Mouse (Mus musculus) hindbrain, embryonic 15.5 days (tissue): Measurements from ENCODE around the gene Galnt5. TPM values are rescaled to one million over a fixed set of nuclear protein-coding genes. Genes with fewer than 3 reads are reported as not detected.

Source experiments
- ATAC-seq: fragments of 200-750 bp; cut with Nextera tagmentation; 2 replicates; pipeline ENCODE4 v1.8.0; 2017; ENCODE audit warnings: low read depth, moderate number of reproducible peaks, moderate TSS enrichment; ENCODE audit not compliant: low FRiP score
- H3K27ac ChIP-seq: fragments of 300-500 bp; sonication (generic); replicated peaks from 2 replicates; pipeline ENCODE4 v1.5.1; 2015; ENCODE audit warnings: mild to moderate bottlenecking, inconsistent platforms
- H3K27me3 ChIP-seq: fragments of 300-500 bp; sonication (generic); 2 replicates; pipeline ENCODE4 v1.6.1; 2015; ENCODE audit warnings: control low read depth, inconsistent platforms
- H3K36me3 ChIP-seq: fragments of 300-500 bp; sonication (generic); 2 replicates; pipeline ENCODE4 v1.6.1; 2015; ENCODE audit warnings: control low read depth, inconsistent platforms
- H3K4me1 ChIP-seq: fragments of 300-500 bp; sonication (generic); replicated peaks from 2 replicates; pipeline ENCODE4 v1.6.1; 2015; ENCODE audit warnings: control low read depth, inconsistent platforms
- H3K4me2 ChIP-seq: fragments of 300-500 bp; sonication (generic); 2 replicates; pipeline ENCODE4 v1.6.1; 2015; ENCODE audit warnings: moderate library complexity, mild to moderate bottlenecking, inconsistent platforms
- H3K4me3 ChIP-seq: fragments of 300-500 bp; sonication (generic); 2 replicates; pipeline ENCODE4 v1.5.1; 2015; ENCODE audit warnings: mild to moderate bottlenecking, inconsistent platforms
- H3K9ac ChIP-seq: fragments of 300-500 bp; sonication (generic); 2 replicates; pipeline ENCODE4 v1.6.1; 2015; ENCODE audit warnings: inconsistent platforms
- H3K9me3 ChIP-seq: fragments of 300-500 bp; sonication (generic); 2 replicates; pipeline ENCODE4 v1.6.1; 2016; ENCODE audit warnings: control low read depth, inconsistent platforms
- WGBS: fragments of 180-500 bp; shearing (Covaris S2); methylation state at CpG from one replicate; pipeline ENCODE4 v1.1.7; 2015; 5-methylcytosine and 5-hydroxymethylcytosine counted together
- polyA plus RNA-seq: library from polyadenylated mRNA; unstranded; fragments of >200 nt; fragmentation: Nextera tagmentation; extraction: Ambion mirVana; gene quantifications from 2 replicates; pipeline ENCODE4 v1.2.1, GENCODE M21; 2015

The Galnt5 gene
- polyA plus RNA-seq, 1 experiment from 2014 or later = 0.12 TPM

DNA sequence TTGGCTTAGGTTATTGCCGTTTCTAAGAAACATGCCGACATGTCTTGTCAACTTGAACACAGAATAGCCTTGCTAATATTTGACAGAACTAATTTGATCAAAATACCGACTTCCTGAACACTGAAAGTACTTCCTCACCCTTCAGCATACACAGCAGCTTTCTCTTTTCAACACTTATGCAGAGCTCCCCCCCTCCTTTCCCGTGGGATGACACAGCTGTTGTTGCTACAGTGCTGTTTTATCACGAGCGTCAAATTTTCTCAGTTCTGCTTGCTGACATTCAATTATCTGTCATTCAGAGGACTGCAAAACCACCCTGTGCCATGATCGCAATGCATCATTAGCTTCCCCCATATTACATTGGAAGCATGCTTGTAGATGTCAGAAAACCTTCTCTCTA is 44.2 kb downstream of the Galnt5 start:
- no peaks in the 10 kb centered on the region for H3K27me3 ChIP-seq
- H3K27ac ChIP-seq = no peak overlapping the region
- 64% methylated on average over 7 of the region's 7 CpGs for WGBS
- H3K9ac ChIP-seq = no peak overlapping the region
- no peak overlapping the region for H3K4me2 ChIP-seq
- H3K9me3 ChIP-seq = no peaks in the 10 kb centered on the region
- H3K4me3 ChIP-seq = no peak overlapping the region
- H3K4me1 ChIP-seq = no peaks in the 10 kb centered on the region
- H3K36me3 ChIP-seq = no peaks in the 10 kb centered on the region
- no peak for ATAC-seq

- Histone ChIP-seq H3K36me3 (no peaks in the 10 kb centered on the region), H3K4me2 (no peak within 1 kb of the TSS), H3K27ac (no peak within 1 kb of the TSS), H3K4me1 (no peaks in the 10 kb centered on the region), H3K9me3 (no peaks in the 10 kb centered on the region), H3K9ac (no peak within 1 kb of the TSS), H3K27me3 (peaks cover 9% of the 10 kb centered on the region; the same call in 1 of the 2 replicates), H3K4me3 (no peak within 1 kb of the TSS)
- 8% methylated on average over 7 of the region's 7 CpGs for WGBS
- peak; percentile 38; the same call in 1 of the 2 replicates for ATAC-seq
Observed at GRCm38 (mm10) chr2:58052821-58053581, 55.3 kb downstream of the Galnt5 start, which contains the start of gene Ermn. Gene Ermn (minus strand): TSS chr2:58052864.

DNA sequence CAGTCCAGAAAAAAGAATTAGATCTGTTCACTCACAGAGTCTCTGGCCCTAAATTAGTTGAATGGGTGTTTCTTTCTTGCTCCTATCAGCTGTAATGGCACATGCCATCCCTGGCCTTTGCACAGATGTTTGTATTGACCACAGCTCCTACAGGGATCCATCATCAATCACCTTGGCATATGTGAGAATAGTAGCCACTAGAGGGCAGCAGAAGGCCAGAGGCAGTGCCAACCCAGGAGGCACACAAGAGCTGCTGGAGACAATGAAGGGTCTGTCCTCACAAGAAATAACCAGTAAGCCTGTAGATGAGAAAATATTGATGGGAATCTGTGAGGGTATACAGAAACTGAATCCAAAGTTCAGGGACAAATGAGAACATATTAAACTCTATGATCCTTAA is 57.7 kb downstream of the Galnt5 start:
- H3K4me3 ChIP-seq = no peak overlapping the region
- no peak for ATAC-seq
- H3K36me3 ChIP-seq = no peaks in the 10 kb centered on the region
- no peak overlapping the region for H3K4me2 ChIP-seq
- no peak overlapping the region for H3K9ac ChIP-seq
- H3K4me1 ChIP-seq = no peaks in the 10 kb centered on the region
- H3K27ac ChIP-seq = no peak overlapping the region
- no peaks in the 10 kb centered on the region for H3K9me3 ChIP-seq
- H3K27me3 ChIP-seq = 0 out of 2 replicates have a peak, but pooled peaks cover 4% of the 10 kb centered on the region

DNA sequence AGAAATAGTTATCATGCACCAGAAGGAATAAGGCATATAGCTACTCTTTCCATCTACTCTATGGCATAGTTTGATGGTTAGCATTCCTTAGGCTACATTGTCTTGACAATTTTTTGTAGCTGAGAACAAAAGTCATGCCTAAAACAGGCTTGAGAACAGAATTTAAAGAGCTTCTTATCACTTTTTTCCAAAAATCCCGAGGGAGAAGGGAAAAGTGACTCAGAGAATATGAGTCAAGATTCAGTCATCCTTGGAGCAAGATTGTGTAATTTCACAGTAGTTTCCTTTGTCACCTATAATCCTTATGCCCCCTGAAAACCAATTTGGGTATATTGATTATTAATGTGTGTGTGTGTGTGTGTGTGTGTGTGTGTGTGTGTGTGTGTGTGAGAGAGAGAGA is 82.2 kb downstream of the Galnt5 start:
- no peak overlapping the region for H3K4me2 ChIP-seq
- no peak overlapping the region for H3K9ac ChIP-seq
- H3K4me3 ChIP-seq = no peak overlapping the region
- WGBS = 59% methylated on average over 1 of the region's 1 CpGs
- H3K27me3 ChIP-seq = no peaks in the 10 kb centered on the region
- H3K36me3 ChIP-seq = no peaks in the 10 kb centered on the region
- no peak overlapping the region for H3K27ac ChIP-seq
- no peaks in the 10 kb centered on the region for H3K9me3 ChIP-seq
- no peak for ATAC-seq
- H3K4me1 ChIP-seq = no peaks in the 10 kb centered on the region

- no peaks in the 10 kb centered on the region for H3K27me3 ChIP-seq
Observed at GRCm38 (mm10) chr2:58086420-58086819, 88.7 kb downstream of the Galnt5 start.

GRCm38 (mm10) chr2:58094818-58095217 is 97.1 kb downstream of the Galnt5 start:
- H3K4me3 ChIP-seq = no peak overlapping the region
- H3K36me3 ChIP-seq = no peaks in the 10 kb centered on the region
- no peaks in the 10 kb centered on the region for H3K27me3 ChIP-seq
- WGBS = 40% methylated on average over 1 of the region's 1 CpGs
- H3K9ac ChIP-seq = no peak overlapping the region
- no peak overlapping the region for H3K27ac ChIP-seq
- no peaks in the 10 kb centered on the region for H3K4me1 ChIP-seq
- ATAC-seq = no peak
- no peak overlapping the region for H3K4me2 ChIP-seq
- no peaks in the 10 kb centered on the region for H3K9me3 ChIP-seq

More at GRCm38 (mm10) chr2:58086420-58086819, 88.7 kb downstream of the Galnt5 start:
- no peak for ATAC-seq
- Histone ChIP-seq H3K9ac (no peak overlapping the region), H3K4me3 (no peak overlapping the region), H3K36me3 (no peaks in the 10 kb centered on the region), H3K4me1 (no peaks in the 10 kb centered on the region), H3K4me2 (no peak overlapping the region), H3K9me3 (no peaks in the 10 kb centered on the region), H3K27ac (no peak overlapping the region)
- WGBS = 83% methylated on average over 1 of the region's 1 CpGs

Other genes with a start within 250 kb of the Galnt5 start
- 0.34 and 0.86 TPM in 2 replicates for gene Ermn, start 55.0 kb downstream of the Galnt5 start, polyA plus RNA-seq
- gene Cytip, start 197.6 kb downstream of the Galnt5 start, polyA plus RNA-seq = 0.08 and 0.10 TPM in 2 replicates